Mouse (Mus musculus): ENCODE results near the gene Celf5.
"Not testable (repeated sequence)": the region's sequence is repeated elsewhere in the genome, so short reads cannot be mapped to it uniquely, and the experiment has no call there.

The Celf5 gene

DNA sequence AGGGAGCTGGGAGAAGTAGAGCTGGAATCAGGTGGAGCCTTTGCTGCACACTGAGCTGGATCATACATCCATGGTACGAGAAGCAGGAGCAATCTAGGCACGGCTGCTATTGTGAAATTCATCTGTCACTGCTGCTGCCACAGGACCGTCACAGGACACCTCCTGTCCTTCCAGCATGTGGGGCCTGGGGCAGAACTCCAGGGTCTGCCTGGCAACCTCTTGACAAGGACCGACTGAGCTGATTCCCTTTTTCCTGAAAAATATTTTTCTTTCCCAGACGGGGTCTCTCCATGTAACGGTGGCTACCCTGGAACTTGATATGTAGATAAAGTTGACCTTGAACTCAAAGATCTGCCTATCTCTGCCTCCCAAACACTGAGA, 31.2 kb downstream of the Celf5 start:
- DNase-seq = no peak

DNA sequence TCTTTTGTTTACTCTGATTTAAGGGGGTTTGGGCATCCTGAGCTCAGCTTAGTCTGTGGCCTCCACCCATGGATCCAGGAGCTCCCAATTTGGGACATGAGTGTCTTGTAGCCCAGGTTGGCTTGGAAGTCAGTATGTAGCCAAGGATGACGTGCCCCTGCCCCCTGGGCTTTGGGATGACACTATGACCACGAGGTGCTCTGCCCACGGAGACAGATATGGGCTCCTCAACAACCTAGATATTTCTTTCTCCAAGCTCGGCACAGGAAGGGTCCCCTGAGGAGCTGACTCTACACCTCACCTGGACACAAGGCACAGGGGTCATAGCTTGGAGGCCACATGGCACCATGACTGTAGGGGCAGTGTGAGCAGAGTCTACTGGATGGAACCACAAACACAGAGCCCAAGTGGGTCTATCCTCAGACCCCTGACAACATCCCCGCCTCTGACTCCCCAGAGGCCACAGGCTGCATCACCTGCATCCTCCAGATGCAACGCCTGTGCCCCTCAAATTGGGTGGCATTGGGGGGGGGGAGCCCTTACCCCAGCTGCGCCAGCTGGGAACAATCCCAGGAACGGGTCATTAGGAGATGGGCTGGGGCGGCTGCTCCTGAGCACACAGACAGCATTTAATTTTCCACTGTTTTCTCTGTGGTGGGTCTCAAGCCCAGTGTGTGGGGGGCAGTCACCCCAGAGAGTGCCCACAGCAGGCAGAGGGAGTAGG, 31.7 kb downstream of the Celf5 start:
- no peak for DNase-seq

DNA sequence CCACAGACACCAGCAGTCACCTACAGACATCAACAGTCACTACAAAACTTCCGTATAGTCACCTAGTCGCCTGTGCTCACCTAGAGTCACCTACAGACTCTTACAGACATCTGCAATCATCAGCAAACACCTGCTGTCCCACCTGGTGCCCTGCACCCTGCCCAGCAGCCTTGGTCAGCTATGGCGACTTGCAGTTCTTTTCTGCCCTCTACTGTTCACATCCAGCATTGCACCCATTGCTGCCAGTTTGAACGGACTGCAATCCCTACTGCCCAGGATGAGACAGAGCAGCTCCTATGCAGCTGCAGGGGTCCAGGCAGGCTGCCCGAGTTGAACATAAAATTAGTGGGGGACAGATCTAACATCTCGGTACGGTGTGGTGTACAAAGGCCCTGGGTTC, 32.4 kb downstream of the Celf5 start:
- peak; percentile 84 for DNase-seq

DNA sequence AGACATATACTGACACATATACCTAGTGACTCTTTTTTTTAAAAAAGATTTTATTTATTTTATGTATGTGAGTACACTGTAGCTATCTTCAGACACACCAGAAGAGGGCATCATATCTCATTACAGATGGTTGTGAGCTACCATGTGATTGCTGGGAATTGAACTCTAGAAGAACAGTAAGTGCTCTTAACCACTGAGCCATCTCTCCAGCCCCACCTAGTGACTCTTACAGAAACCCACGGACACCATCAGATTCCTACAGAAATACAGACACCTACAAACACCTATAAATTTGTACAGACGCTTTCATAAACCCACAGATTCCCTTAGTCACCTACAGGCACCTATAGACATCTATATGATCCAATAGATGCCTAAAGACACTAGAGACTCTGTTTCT, 37.0 kb downstream of the Celf5 start:
- DNase-seq = not testable (repeated sequence)

DNA sequence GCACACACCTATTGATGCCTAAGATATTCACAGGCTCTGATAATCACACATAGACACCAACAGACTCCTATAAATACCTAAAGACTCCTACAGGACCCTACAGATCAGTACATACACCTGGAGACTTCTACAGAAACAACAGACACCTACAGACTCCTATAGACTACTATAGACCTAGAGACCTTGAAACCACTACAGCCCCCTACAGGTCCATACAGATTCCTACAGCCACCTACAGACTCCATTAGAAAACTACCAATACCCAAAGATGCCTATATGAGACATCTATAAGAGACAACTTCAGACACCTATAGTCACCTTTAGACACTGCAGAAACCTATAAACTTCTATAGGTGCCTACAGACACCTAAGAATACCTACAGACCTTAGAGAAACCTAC, 41.5 kb downstream of the Celf5 start:
- DNase-seq = no peak

DNA sequence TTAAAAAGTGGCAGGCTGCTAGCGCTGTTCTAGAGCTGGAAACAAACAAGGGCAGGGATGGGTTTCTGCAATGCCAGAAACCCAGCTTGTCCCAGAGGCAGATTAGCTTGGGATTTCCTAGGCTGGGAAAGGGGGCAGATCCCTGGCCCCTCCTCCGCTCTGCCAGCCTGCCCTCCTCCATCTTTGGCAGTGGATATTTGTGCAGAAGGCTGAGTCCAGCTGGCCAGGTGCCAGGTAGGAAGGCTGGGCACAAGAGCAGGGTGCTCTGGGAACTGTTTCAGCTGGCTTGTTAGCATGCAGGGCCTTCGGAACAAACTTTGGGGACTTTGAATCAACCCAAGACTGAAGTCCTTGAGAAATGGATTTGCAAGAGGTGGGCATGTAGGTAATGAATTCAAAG, 47.1 kb downstream of the Celf5 start:
- peak; percentile 90 for DNase-seq

DNA sequence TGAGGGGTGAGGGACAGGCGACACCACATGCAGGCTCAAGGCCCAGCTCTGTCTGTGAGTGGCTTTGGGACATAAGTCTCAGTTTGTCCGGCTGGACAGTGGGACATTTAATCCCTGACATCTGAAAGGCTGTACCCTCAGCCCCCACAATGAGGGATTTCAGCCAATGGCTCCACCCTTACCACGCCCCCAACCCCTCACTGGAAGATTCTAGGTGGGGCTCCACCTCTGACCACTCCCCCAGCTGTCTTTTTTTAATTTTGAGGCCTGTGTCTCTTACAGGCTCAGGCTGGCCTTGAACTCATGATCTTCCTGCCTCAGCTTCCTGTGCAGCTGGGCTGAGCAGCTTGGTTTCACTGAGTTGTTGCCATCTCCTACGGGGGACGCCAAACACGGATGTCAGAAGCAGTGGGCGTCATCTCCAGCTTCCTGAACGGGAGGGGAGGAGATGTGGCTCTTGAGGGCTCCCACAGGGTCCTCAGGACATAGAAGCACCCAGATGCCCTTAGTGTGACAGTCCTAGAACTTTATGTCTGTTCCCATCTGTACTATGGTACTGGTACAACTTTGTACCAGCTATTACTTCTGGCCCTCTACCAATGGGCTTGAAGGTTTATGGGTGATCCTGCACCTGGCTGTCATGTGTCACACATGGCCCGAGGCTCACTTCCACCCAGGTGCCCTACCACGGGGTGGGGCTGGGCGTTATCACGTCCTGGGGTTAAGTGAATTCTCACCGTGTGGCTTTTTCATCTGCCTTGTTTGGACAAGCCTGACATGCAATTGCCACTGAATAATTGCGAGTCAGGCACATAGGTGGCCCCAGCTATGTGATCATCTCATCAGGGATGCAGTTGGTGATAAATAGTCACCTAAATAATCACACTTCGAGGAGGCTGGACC, 47.9 kb downstream of the Celf5 start:
- peak; percentile 68 for DNase-seq

DNA sequence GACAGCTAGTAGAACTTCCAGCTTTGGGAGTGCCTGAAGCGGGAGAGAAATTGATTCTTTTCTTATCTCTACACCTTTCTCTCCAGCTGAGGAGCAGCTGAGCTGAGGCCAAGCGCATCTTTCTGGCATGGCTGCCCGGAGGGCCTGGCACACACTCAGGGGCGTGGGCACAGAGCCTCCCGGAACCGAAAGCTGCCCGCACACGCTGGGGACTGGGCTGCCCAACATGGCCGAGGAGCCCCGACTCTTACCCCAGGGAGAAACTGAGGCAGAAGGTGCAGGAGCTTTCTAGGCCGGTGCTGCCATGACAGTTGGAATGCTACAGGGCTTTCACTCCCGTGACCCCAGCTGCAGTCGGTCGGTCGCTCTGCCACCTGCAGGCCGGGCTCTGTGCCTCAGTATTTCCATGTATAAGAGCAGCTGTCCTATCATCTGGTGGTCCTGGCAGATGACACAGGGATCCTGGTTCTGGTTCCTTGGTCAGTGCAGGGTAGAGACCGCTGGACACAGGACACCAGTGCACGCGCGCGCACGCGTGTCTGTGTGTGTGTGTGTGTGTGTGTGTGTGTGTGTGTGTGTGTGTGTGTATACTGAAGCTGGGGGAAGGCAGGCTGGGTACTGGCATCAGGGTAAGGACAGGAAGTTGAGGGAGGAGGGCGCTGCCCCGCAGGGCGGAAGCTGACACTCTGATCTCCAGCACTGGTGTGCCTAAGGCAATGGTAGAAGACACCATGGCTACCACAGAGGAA, 48.8 kb downstream of the Celf5 start:
- peak; percentile 80 for DNase-seq

DNA sequence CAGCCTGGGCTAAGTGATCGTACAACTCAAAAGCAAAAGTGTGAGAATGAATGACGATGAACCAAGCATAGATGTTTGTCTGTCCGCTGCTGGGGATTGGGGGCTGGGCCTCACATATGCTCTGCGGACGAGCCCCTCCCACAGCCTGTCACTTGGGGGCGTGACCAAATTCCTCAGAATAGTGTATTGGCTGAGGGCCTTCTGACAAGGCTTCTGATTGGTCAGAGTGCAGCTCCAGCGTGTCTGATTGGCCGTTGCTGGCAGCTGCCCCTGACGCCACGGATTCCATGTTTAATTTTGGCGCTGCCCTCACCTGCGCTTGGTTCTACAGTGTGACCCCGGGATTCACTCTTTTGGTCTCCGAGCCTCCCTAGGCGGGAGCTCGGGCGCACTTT, 49.6 kb downstream of the Celf5 start:
- peak; percentile 97 for DNase-seq

DNA sequence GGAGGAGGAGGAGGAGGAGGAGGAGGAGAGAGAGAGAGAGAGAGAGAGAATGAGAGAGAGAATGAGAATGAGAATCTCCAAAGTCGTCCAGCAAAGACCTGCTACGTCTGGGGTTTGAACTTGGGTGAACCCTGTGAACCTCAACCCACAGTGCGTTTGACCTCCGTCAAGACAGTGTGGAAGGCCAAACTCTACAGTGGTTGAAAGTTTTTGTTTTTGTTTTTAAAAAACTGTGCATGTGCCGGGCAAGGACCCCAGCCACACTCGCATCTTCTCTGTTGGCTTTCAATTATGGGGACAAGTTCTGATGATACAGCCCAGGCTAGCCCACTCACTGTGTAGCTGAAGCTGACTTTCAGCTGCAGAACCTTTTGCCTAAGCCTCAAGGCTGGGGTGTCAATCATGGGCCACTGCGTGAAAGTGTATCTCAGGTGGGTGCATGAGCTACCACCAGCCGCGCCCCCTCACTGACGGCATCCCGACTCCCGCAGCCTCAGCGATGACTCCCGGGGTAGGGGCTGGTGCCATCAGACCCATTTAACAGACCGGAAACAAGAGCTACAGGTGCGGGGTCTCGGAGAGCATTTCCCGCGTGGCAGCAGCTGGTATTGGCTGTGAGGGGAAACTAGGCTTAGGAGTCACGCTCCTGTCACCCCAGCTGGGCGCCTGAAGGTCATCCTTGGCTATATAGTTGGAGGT, 50.2 kb downstream of the Celf5 start:
- no peak for DNase-seq

DNA sequence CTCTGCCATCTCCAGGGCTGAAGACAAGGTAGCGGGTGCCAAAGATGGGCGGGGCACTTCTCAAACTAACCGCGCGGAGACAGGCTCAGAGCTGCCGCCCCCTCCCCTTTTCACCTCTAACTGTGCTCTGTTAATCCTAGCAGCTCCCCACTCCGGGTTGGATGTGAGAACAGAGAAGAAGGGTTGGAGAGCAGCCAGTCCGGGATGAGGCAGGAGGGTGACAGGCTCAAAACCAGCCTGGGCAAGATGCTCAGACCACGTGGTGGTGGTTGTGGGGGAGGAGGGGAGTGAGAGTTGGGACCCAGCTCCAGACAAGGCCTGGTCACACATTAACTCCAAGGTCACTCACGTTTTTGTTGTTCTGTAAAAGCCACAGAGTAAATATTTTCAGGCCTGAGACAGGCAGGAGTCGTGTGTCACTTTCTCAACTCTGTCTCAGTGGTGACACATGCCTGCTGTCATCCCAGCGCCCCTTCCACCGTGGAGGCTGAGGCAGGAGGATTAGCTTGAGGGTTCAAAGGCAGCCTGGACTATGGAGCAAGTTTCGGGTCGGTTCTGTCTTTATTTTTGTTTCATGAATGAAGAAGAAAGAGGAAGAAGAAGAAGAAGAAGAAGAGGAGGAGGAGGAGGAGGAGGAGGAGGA, 50.9 kb downstream of the Celf5 start:
- peak; percentile 87 for DNase-seq

DNA sequence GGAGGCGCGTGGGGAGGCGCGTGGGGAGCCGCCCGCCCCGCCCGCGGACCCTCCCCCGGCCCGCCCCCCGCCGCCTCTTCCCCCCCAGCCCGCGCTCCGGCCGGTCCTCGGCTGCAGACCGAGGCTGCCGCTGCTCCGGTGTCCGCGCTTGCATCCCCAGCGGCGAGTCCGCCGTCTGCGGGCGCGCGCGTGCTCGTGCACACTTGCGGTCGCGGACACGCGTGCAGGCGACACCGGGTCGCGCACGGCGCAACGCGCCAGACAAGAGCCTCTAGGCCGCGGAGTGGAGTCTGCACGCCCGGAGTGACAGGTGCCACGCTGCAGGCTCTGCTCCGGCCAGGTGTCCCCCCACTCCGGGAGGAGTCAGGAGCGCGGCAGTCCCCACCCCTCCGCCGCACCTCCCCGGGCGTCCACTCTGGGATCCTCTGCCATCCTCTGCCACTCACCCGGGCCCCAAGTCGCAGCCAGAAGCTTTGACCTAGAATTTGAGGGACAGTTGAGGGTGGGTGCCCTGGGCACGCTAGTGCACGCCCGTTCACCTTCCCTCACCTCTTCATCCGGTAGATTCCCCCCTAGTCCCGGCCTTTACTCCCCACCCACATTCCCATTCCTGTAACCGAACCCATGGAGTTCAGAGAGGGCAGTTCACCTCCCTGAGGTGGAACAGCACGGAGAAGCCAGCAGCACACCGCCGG, 51.5 kb downstream of the Celf5 start:
- DNase-seq = peak; percentile 94

DNA sequence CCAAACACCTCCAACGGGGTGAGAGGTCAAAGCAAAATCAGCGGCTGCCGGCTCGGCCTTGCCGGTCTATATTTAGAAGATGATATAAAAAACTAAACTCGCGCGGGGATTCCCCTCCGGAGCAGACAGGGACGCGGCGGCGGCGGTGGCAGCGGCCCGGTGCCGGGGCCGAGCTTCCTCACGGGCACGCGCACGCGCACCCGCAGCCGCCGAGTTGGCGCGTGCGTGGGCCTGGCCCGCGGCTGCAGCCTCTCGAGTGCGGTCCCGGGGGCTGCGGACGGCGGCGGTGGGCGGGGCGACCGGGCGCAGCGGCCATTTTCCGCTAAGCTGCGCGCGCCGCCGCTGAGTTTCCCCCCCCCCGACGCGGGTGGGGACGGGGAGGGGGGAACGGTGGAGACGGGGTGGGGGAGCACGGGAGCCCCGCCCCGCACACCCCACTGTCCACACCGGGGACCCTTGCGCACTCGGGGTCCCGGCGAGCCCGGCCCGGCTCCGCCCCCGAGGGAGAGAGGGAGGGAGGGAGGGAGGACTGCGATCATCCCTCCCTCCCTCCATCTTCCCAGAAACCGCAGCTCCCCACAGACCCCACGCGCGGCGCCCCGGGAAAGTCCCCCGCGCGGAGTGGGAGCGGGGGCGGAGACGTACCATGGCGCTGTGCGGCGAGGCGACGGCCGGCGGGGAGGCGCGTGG, 52.2 kb downstream of the Celf5 start:
- DNase-seq = peak; percentile 91

DNA sequence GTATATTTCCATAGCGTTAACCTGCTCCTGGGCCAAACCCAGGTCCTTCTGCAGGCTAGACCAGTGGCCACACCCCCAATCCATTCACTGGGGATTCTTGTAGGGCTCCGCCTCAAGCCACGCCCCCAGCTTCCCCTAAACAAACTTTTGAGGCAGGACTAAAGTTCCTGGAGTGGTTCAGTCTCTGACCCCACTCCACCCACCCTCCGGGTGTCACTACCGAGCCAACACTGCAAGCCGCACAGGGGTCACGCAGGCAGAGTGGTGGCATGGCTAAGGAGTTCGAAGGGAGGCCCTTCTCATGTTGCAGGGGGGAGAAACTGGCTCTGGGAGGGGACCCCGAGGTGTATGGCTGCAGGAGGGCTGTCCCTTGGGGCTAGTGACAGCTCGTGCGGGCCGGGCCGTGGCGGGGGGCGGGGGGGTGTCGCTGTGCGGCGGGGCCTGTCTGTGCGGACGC, 52.9 kb downstream of the Celf5 start:
- peak; percentile 88 for DNase-seq

DNA sequence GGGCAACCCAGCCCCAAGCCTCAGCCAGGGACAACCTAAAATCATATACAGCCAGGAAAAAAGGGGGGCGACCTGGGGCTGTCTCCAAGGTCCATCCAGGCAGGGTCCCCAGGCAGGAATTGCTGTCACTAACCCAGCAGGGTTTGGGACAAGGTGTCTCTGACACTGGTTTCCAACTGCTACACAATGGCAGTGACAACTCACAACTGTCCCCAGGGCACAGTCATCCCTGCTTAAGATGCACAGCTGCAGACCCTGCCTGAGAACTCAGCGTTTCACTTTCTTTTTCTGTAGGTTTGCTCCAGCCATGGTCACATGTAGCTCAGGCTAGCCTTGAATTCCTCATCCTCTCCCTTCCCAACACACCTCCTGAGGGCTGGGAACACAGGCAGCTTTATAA, 53.4 kb downstream of the Celf5 start:
- DNase-seq = peak; percentile 69

DNA sequence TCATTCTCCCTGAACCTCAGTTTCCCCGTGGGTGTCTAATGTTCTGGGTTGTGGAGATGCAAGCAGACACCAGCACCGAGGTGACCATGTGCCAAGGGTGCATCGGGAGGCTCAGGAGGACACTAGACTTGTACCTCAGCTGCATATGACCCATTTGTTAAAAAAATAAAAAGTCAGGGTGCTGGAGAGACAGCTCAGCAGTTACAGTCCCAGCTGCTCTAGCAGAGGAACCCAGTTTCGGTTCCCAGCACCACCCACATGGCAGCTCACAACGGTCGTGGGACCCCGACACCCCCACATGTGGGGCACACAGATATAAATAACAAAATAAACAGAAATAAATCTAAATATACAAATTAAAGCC, 54.0 kb downstream of the Celf5 start:
- no peak for DNase-seq

DNA sequence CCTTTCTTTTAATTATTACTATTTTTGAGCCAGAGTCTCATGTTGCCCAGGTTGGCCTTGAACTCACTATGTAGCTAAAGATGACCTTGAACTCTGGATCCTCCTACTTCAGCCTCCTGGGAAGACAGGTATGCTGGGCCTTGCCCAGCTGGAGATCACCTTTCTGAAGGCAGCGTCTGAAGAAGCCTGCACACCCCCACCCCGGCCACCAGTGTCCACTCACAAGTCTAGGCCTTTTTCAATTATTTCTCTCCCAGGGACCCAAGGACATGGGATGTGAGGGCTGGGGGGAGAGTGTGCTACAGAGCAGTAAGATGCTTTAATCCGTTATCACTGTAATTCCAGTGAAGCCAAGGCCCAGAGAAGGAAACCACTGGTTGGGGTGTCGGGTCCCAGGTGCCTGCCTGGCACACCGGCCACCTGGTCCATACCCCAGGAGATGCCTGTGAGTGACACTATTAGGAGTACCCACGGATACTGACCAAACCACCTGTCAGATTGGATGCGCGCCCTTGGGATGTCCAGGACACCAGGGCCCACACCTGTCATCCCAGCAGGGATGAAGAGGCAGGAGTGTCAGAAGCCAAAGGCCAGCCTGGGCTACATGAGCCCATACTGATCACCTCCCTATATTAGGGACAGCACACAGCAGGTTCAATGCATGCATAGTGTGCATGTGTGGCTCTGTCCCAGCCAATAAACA, 54.6 kb downstream of the Celf5 start:
- peak; percentile 87 for DNase-seq

DNA sequence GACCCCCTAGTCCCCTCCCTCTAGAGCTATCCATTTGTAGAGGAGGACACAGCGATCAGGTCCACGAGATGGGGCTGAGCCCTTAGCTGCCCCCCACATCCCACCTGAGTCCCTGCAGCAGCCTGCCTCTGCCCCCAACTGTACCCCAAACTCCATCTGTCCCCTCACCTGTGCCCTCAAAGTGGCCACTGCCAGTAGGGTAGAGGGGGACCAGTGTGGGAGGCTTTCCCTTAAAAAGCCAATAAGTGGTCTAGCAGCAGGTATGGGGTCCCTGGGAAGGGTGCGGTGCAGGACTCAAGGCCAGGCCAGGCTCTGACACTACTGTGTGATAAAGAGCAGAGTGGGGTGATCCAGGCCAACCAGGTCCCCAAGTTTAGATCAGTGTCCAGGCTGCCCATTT, 55.2 kb downstream of the Celf5 start:
- DNase-seq = peak; percentile 66

DNA sequence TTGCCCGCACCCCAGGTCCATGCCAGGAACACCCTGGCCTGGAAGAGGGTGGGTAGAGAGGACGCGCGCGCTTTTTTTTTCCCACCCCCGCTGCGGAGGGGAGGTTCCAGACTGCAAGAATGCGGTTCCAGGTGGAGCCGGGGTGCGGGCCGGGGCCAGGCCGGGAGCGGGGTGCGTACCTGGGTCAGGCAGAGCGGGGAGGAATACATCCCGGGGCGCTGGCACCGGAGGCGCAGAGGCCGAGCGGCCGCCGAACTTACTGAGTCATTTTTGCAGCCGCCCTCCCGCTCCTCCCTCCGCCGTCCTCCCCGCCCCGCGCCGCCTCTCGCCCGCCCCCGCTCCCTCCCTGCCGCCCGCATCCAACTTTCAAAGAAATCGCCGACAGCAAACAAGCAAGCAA, 55.6 kb downstream of the Celf5 start:
- peak; percentile 83 for DNase-seq

DNA sequence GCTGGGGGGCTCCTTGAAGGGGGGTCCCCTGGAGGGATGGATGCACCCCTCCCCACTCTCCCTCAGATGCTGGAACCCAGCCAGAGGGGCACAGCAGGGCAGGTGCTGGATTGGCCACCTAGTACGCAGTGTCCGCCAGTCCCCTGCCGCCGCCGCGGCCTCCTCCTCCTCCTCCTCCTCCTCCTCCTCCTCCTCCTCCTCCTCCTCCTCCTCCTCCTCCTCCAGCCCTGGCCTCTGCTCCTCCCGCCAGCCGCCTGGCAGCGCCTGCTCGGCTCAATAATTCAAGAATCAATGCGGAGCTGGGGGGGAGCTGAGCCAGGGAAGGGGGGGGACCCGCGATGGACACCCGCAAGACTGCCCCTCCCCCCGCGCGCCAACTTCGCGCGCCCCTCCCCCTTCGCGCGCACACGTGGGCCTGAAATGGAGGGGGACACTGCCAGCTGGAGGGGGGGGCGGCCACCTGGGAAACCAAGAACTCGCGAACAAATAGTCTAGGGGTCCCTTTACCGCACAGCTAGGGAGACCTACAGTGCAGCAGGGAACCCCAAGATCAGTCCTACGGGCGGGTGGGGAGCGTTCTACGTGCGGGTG, 56.3 kb downstream of the Celf5 start:
- DNase-seq = peak; percentile 75
